Mouse (Mus musculus) intestine, embryonic 16.5 days (tissue): ENCODE results near the gene Ift20. TPM values are rescaled to one million over a fixed set of nuclear protein-coding genes. Genes with fewer than 3 reads are reported as not detected.
A peak's percentile ranks its signal among the peaks of the same experiment; 100 is the strongest.

ENCODE experiments used
- ATAC-seq: fragments of 200-750 bp; cut with Nextera tagmentation; 2 replicates; pipeline ENCODE4 v1.8.0; 2017; ENCODE audit warnings: moderate TSS enrichment, moderate library complexity
- H3K27ac ChIP-seq: fragments of 300-500 bp; sonication (generic); 2 replicates; pipeline ENCODE4 v1.5.1; 2014; ENCODE audit warnings: mild to moderate bottlenecking, low read length
- H3K27me3 ChIP-seq: fragments of 300-500 bp; sonication (generic); replicated peaks from 2 replicates; pipeline ENCODE4 v1.6.1; 2014; ENCODE audit warnings: low read length, control low read depth, mixed read lengths; ENCODE audit not compliant: control insufficient read depth, insufficient read depth
- H3K36me3 ChIP-seq: fragments of 300-500 bp; sonication (generic); 2 replicates; pipeline ENCODE4 v1.6.1; 2014; ENCODE audit warnings: low read length, control low read depth; ENCODE audit not compliant: control insufficient read depth, insufficient read depth
- H3K4me1 ChIP-seq: fragments of 300-500 bp; sonication (generic); 2 replicates; pipeline ENCODE4 v1.6.1; 2014; ENCODE audit warnings: low read length, control low read depth, mixed read lengths; ENCODE audit not compliant: control insufficient read depth, insufficient read depth
- H3K4me2 ChIP-seq: fragments of 300-500 bp; sonication (generic); 2 replicates; pipeline ENCODE4 v1.6.1; 2014; ENCODE audit warnings: low read depth, low read length, control low read depth
- H3K4me3 ChIP-seq: fragments of 300-500 bp; sonication (generic); 2 replicates; pipeline ENCODE4 v1.5.1; 2014; ENCODE audit warnings: mild to moderate bottlenecking, low read length
- H3K9ac ChIP-seq: fragments of 300-500 bp; sonication (generic); 2 replicates; pipeline ENCODE4 v1.6.1; 2014; ENCODE audit warnings: low read depth, low read length
- H3K9me3 ChIP-seq: fragments of 300-500 bp; sonication (generic); 2 replicates; pipeline ENCODE4 v1.6.1; 2016; ENCODE audit warnings: low read length, control low read depth; ENCODE audit not compliant: control insufficient read depth
- WGBS: fragments of 180-500 bp; shearing (Covaris S2); extraction: QIAGEN DNeasy Blood & Tissue Kit; methylation state at CpG from one replicate; pipeline ENCODE4 v1.1.7; 2014; 5-methylcytosine and 5-hydroxymethylcytosine counted together
- polyA plus RNA-seq: library from polyadenylated mRNA; unstranded; fragments of >200 nt; fragmentation: Nextera tagmentation; extraction: Ambion mirVana; gene quantifications from 2 replicates; pipeline ENCODE4 v1.2.1, GENCODE M21; 2015

Ift20 gene
- 118 and 124 TPM in 2 replicates for polyA plus RNA-seq

DNA sequence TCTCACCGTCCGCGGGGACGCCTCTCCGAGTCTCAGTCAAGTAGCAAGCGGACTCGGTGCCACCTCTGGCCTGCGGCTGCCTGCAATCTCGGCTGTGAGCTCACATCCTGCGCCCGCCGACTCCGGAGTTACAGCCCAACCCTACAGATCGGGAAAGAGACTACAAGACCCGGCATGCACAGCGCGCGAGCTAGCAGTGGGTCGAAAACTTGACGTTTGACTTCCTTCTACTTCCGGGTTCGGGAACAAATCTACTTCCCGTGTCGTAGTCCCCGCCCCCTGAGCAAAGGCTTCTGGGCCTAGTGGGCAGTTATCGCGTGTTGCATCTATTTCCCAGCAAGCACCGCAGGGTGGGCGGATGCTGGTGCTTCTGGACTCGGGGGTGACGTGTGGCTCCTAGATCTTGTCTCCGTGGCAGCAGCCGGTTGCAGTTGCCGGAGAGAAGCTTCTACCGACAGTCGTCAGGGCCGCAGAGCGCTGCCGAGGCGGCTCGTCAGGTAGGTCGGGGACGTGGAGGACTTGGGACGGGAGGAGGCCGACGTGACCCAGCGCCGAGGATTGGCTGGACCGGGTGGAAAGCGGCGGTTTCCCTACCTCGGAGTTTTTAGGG lies at the start of gene Ift20, which contains the start of gene Tnfaip1:
Ift20 (plus strand) TSS at position 282 of the 610 bp plus-strand sequence.
Tnfaip1 (minus strand) TSS at position 253 of the 610 bp plus-strand sequence.
- Histone ChIP-seq H3K4me3 (peak within 1 kb of the TSS; percentile 84), H3K36me3 (no peaks in the 10 kb centered on the region; the same call in 1 of the 2 replicates), H3K9ac (peak within 1 kb of the TSS; percentile 87), H3K27ac (peak within 1 kb of the TSS; percentile 97), H3K27me3 (no peaks in the 10 kb centered on the region), H3K9me3 (no peaks in the 10 kb centered on the region), H3K4me1 (peaks cover 23% of the 10 kb centered on the region), H3K4me2 (peak within 1 kb of the TSS; percentile 76)
- peak; percentile 97 for ATAC-seq
- under 1% methylated on average over 52 of the region's 52 CpGs for WGBS

DNA sequence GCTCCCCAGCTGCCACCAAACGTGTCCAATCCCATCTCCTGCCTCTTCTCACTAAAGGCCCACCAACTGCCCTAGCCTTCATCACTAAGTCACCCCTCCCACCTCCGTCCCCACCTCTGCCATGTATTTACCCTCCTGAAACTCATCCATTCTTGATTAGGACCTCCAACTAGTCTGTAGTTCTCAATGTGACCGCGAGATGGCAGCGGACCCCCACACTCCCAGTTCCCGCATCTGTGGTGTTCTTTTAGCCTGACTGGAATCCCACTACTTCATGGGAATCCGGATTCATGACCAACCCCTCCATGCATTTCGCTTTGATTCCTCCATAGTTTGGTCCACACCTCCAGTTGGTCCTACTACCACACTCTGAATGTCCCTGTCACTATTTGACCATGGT lies 48.0 kb upstream of the Ift20 start:
- Histone ChIP-seq H3K27me3 (peaks cover 54% of the 10 kb centered on the region), H3K9ac (no peak overlapping the region)
- ATAC-seq, result no peak

DNA sequence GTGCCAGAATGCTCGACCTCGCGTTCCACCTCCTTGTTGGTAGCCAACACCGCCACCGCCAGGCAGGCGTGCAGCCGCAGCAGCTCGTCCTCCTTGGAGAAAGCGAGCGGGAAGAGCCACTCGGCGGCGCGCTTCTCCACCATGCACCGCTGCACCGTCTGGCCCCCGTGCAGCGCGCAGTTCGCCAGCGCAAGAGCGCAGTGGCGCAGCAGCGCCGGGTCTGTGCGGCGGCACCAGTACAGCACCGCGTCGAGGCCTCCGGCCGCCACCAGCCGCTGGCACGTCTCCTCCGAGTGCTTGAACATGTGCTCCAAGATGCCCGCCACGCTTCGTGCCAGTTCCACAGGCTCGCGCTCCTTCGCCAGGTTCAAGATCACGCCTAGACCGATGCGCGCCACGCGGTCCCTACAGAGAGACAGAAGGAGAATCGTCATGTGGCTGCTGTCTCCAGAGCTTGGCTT lies 45.4 kb upstream of the Ift20 start:
- WGBS, result 8% methylated on average over 48 of the region's 48 CpGs
- H3K9me3 ChIP-seq, result no peaks in the 10 kb centered on the region
- H3K4me3 ChIP-seq, result peak overlapping the region; percentile 27
- ATAC-seq, result peak; percentile 56
- no peak overlapping the region for H3K27ac ChIP-seq
- peak overlapping the region; percentile 44 for H3K4me2 ChIP-seq
- H3K9ac ChIP-seq, result no peak overlapping the region
- H3K4me1 ChIP-seq, result peaks cover 2% of the 10 kb centered on the region; the same call in 1 of the 2 replicates
- H3K27me3 ChIP-seq, result peaks cover 59% of the 10 kb centered on the region
- H3K36me3 ChIP-seq, result no peaks in the 10 kb centered on the region

More for the DNA sequence above, 48.0 kb upstream of the Ift20 start:
- Histone ChIP-seq H3K4me2 (no peak overlapping the region), H3K36me3 (no peaks in the 10 kb centered on the region), H3K9me3 (no peaks in the 10 kb centered on the region), H3K4me1 (peaks cover 2% of the 10 kb centered on the region; the same call in 1 of the 2 replicates), H3K4me3 (no peak overlapping the region), H3K27ac (no peak overlapping the region)
- 3% methylated on average over 8 of the region's 8 CpGs for WGBS

DNA sequence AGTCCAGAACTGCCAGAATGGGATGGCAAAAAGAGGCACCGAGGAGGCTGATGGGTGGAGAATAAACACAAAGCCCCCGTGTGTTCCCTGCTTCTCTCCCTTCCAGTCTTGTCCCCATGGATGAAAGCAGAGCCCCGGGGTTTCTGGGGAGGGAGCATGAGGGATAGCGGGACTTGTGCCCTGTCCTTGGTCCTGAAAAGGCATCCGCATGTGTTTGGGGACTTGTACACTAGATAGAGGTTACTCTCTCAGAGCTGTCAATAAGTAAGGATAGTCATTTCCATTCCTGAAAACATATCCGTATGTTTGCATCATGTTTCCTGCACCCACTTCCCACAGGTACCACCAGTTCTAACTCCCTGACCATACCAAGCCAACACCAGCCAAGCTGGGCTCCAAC lies 40.3 kb upstream of the Ift20 start:
- no peak overlapping the region for H3K4me2 ChIP-seq
- no peak for ATAC-seq
- peaks cover 35% of the 10 kb centered on the region for H3K27me3 ChIP-seq
- no peaks in the 10 kb centered on the region for H3K9me3 ChIP-seq
- no peak overlapping the region for H3K4me3 ChIP-seq
- 3% methylated on average over 6 of the region's 6 CpGs for WGBS
- peaks cover 8% of the 10 kb centered on the region for H3K4me1 ChIP-seq
- H3K36me3 ChIP-seq, result no peaks in the 10 kb centered on the region
- H3K9ac ChIP-seq, result no peak overlapping the region
- no peak overlapping the region for H3K27ac ChIP-seq

DNA sequence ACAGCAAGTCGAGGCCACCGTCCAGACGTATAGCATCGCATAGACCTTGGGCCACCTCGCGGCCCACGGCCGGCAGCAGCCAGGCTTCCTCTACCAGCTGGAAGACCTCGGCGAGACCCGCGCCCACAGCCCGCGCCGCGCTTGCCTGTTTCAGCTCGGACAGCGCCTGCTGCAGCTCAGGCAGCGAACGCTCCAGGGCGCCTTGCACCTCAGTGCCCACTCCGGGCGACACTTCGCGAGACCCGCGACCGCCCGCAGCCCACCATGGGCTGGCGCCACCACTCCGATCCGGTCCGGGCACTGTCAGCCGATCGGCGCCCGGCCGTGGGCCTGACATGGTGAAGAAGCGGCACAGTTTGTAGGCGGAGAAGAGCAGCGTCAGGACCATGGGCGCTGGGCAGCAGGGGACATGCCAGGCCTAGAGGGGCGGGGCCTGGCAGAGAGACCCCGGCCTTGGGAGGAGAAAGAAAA lies 39.1 kb upstream of the Ift20 start:
- WGBS, result under 1% methylated on average over 44 of the region's 44 CpGs
- ATAC-seq, result peak; percentile 51
- no peak overlapping the region for H3K27ac ChIP-seq
- peaks cover 8% of the 10 kb centered on the region for H3K4me1 ChIP-seq
- peak overlapping the region; percentile 96 for H3K4me2 ChIP-seq
- peak overlapping the region; percentile 57 for H3K9ac ChIP-seq
- no peaks in the 10 kb centered on the region for H3K36me3 ChIP-seq
- no peaks in the 10 kb centered on the region for H3K9me3 ChIP-seq
- peaks cover 26% of the 10 kb centered on the region for H3K27me3 ChIP-seq
- H3K4me3 ChIP-seq, result peak overlapping the region; percentile 56

DNA sequence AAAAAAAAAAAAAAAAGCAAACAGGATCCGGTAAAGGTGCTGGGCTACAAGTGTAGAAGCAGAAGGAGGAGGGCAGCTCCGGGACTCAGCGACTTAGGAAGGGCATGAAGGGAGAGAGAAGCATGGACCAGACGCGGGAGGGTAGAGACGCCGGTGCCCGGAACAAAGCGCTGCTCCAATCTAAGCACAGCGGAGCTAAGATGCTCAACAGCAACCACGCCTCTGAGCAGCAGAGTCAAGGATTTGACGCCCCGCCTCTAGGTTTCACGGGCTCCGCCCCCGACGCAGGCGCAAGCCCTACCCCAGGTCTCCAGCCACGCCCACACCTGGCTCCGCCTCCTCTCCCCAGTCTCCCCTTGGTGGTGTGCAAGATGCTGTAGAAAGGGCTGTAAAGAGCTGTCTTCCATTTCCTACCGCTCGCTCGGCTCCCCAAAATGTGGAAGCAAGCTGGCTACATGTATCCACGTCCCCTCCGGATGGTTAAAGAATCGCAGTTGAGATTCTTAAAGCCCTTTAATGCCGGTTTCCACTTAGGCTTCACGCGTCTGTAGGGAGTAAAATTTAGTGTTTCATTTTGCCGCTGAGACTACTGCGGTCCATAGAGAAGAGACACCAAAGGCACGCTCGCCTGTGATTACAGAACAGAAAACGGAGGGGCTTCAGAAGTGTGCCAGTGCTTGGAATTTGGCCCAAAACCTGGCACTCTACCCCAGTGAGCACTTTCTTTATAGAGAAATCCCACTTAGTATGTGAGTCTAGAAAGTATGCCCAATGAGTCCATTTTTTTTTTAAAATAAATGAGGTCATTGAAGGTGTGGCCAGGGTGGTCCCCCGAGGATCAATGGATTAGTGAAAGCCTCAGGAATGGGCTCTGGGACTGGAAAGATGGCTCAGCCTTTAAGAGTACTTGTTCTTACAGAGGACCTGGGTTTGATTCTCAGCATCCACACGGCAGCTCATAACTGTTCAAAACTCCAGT lies 38.3 kb upstream of the Ift20 start, which contains the start of gene Sarm1:
Sarm1 (minus strand) TSS at position 211 of the 979 bp plus-strand sequence.
- 3% methylated on average over 36 of the region's 36 CpGs for WGBS

DNA sequence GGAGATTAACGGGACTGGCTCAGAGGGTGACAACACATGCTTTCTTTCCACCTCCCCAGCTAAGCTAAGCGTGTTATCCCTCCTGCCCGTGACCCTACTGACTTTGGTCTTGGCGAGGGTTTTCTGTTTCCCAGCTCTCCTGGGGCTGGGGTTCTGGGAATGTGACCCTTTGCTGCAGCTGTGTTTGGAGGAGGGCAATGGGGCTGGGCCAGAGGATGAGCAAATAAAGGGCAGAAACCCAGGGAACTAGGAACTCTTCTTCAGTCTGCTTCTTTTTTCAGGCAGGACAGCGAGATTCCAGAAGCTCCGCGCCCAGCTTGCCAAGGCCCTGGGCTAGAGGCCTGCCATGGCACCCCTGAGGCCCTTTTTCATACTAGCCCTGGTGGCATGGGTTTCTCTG lies 37.2 kb upstream of the Ift20 start, which contains the start of gene Vtn:
Vtn (plus strand) TSS at position 88 of the 400 bp plus-strand sequence.
- no peak within 1 kb of the TSS for H3K9ac ChIP-seq
- peaks cover 8% of the 10 kb centered on the region for H3K4me1 ChIP-seq
- H3K36me3 ChIP-seq, result no peaks in the 10 kb centered on the region
- H3K4me3 ChIP-seq, result peak within 1 kb of the TSS; percentile 56
- 56% methylated on average over 7 of the region's 7 CpGs for WGBS
- peaks cover 26% of the 10 kb centered on the region for H3K27me3 ChIP-seq
- peak within 1 kb of the TSS; percentile 96 for H3K4me2 ChIP-seq
- H3K9me3 ChIP-seq, result no peaks in the 10 kb centered on the region
- ATAC-seq, result no peak
- no peak within 1 kb of the TSS for H3K27ac ChIP-seq

More for the DNA sequence above, 38.3 kb upstream of the Ift20 start, which contains the start of gene Sarm1:
- peak; percentile 97 for ATAC-seq
- Histone ChIP-seq H3K27me3 (peaks cover 26% of the 10 kb centered on the region), H3K9ac (peak within 1 kb of the TSS; percentile 57), H3K4me3 (peak within 1 kb of the TSS; percentile 56), H3K4me1 (peaks cover 8% of the 10 kb centered on the region), H3K36me3 (no peaks in the 10 kb centered on the region), H3K4me2 (peak within 1 kb of the TSS; percentile 96), H3K9me3 (no peaks in the 10 kb centered on the region), H3K27ac (no peak within 1 kb of the TSS)

DNA sequence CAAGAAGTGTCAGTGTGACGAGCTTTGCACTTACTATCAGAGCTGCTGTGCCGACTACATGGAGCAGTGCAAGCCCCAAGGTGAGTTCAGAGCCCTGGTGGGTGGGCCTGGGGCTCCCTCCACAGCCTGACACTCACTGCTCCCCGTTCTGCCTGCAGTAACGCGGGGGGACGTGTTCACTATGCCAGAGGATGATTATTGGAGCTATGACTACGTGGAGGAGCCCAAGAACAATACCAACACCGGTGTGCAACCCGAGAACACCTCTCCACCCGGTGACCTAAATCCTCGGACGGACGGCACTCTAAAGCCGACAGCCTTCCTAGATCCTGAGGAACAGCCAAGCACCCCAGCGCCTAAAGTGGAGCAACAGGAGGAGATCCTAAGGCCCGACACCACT lies 36.6 kb upstream of the Ift20 start:
- H3K36me3 ChIP-seq, result no peaks in the 10 kb centered on the region
- H3K9ac ChIP-seq, result no peak overlapping the region
- H3K4me3 ChIP-seq, result no peak overlapping the region
- 51% methylated on average over 16 of the region's 16 CpGs for WGBS
- H3K4me1 ChIP-seq, result peaks cover 8% of the 10 kb centered on the region
- no peak overlapping the region for H3K4me2 ChIP-seq
- no peak overlapping the region for H3K27ac ChIP-seq
- no peaks in the 10 kb centered on the region for H3K9me3 ChIP-seq
- no peak for ATAC-seq
- H3K27me3 ChIP-seq, result peaks cover 26% of the 10 kb centered on the region
